Mouse (Mus musculus): Measurements from ENCODE around the gene C530008M17Rik. TPM values are rescaled to one million over a fixed set of nuclear protein-coding genes. Genes with fewer than 3 reads are reported as not detected.

Gene C530008M17Rik
- polyA plus RNA-seq (2015; fragmentation: Nextera tagmentation; extraction: Ambion mirVana): 15.7 and 16.5 TPM in 2 replicates

- H3K9ac ChIP-seq: peak within 1 kb of the TSS; percentile 88
- WGBS: 92% methylated on average over 2 of the region's 2 CpGs
- no peak for ATAC-seq
- H3K9me3 ChIP-seq: no peaks in the 10 kb centered on the region
- no peaks in the 10 kb centered on the region for H3K27me3 ChIP-seq (replicated peaks)
- no peaks in the 10 kb centered on the region for H3K4me1 ChIP-seq (replicated peaks)
- peak within 1 kb of the TSS; percentile 84 for H3K4me3 ChIP-seq (replicated peaks)
- no peaks in the 10 kb centered on the region for H3K36me3 ChIP-seq
- H3K4me2 ChIP-seq (replicated peaks): peak within 1 kb of the TSS; percentile 95
- H3K27ac ChIP-seq: 0 out of 2 replicates have a peak within 1 kb of the TSS, but pooled peaks have one; percentile 73
Observed at GRCm38 (mm10) chr5:76656212-76656611, at the start of gene C530008M17Rik. TSS of gene C530008M17Rik (plus strand) at chr5:76656512.

GRCm38 (mm10) chr5:76609702-76610370 lies 46.5 kb upstream of the C530008M17Rik start:
- Histone ChIP-seq H3K4me2 (replicated peaks) (no peak overlapping the region), H3K4me1 (replicated peaks) (no peaks in the 10 kb centered on the region), H3K4me3 (replicated peaks) (no peak overlapping the region), H3K9ac (no peak overlapping the region), H3K9me3 (no peaks in the 10 kb centered on the region), H3K27me3 (replicated peaks) (no peaks in the 10 kb centered on the region), H3K27ac (0 out of 2 replicates have a peak overlapping the region, but pooled peaks have one; percentile 32), H3K36me3 (peaks cover 15% of the 10 kb centered on the region)
- peak; percentile 97 for ATAC-seq
- WGBS: 78% methylated on average over 8 of the region's 8 CpGs

GRCm38 (mm10) chr5:76612867-76613499 lies 43.3 kb upstream of the C530008M17Rik start:
- no peak for ATAC-seq
- no peak overlapping the region for H3K27ac ChIP-seq
- 71% methylated on average over 6 of the region's 6 CpGs for WGBS
- H3K4me3 ChIP-seq (replicated peaks): no peak overlapping the region
- H3K4me2 ChIP-seq (replicated peaks): no peak overlapping the region
- H3K4me1 ChIP-seq (replicated peaks): no peaks in the 10 kb centered on the region
- no peaks in the 10 kb centered on the region for H3K9me3 ChIP-seq
- H3K27me3 ChIP-seq (replicated peaks): no peaks in the 10 kb centered on the region
- H3K36me3 ChIP-seq: peaks cover 15% of the 10 kb centered on the region
- H3K9ac ChIP-seq: no peak overlapping the region

GRCm38 (mm10) chr5:76615276-76615675 lies 41.0 kb upstream of the C530008M17Rik start:
- Histone ChIP-seq H3K9ac (no peak overlapping the region), H3K27ac (no peak overlapping the region), H3K9me3 (no peaks in the 10 kb centered on the region), H3K4me3 (replicated peaks) (no peak overlapping the region), H3K36me3 (peaks cover 24% of the 10 kb centered on the region), H3K4me1 (replicated peaks) (no peaks in the 10 kb centered on the region), H3K27me3 (replicated peaks) (no peaks in the 10 kb centered on the region), H3K4me2 (replicated peaks) (no peak overlapping the region)
- WGBS: 93% methylated on average over 8 of the region's 8 CpGs
- no peak for ATAC-seq

GRCm38 (mm10) chr5:76616196-76616747 lies 40.0 kb upstream of the C530008M17Rik start:
- Histone ChIP-seq H3K27ac (no peak overlapping the region), H3K4me2 (replicated peaks) (no peak overlapping the region), H3K4me1 (replicated peaks) (no peaks in the 10 kb centered on the region), H3K9ac (no peak overlapping the region), H3K9me3 (no peaks in the 10 kb centered on the region), H3K4me3 (replicated peaks) (no peak overlapping the region), H3K27me3 (replicated peaks) (no peaks in the 10 kb centered on the region), H3K36me3 (peaks cover 24% of the 10 kb centered on the region)
- no peak for ATAC-seq
- WGBS: 74% methylated on average over 2 of the region's 2 CpGs

- H3K4me1 ChIP-seq (replicated peaks): no peaks in the 10 kb centered on the region
- WGBS: 62% methylated on average over 7 of the region's 7 CpGs
- no peak for ATAC-seq
- no peak overlapping the region for H3K27ac ChIP-seq
- H3K4me2 ChIP-seq (replicated peaks): no peak overlapping the region
- peaks cover 20% of the 10 kb centered on the region for H3K36me3 ChIP-seq
- no peak overlapping the region for H3K9ac ChIP-seq
- no peak overlapping the region for H3K4me3 ChIP-seq (replicated peaks)
- H3K9me3 ChIP-seq: no peaks in the 10 kb centered on the region
- no peaks in the 10 kb centered on the region for H3K27me3 ChIP-seq (replicated peaks)
Observed at GRCm38 (mm10) chr5:76618750-76619149, 37.6 kb upstream of the C530008M17Rik start.

GRCm38 (mm10) chr5:76623759-76624158 lies 32.6 kb upstream of the C530008M17Rik start:
- Histone ChIP-seq H3K36me3 (peaks cover 12% of the 10 kb centered on the region; the same call in 1 of the 2 replicates), H3K27me3 (replicated peaks) (no peaks in the 10 kb centered on the region), H3K9ac (no peak overlapping the region), H3K4me1 (replicated peaks) (no peaks in the 10 kb centered on the region), H3K9me3 (no peaks in the 10 kb centered on the region), H3K4me3 (replicated peaks) (no peak overlapping the region), H3K4me2 (replicated peaks) (no peak overlapping the region), H3K27ac (no peak overlapping the region)
- no peak for ATAC-seq
- 94% methylated on average over 9 of the region's 9 CpGs for WGBS

GRCm38 (mm10) chr5:76627770-76628169 lies 28.5 kb upstream of the C530008M17Rik start:
- H3K4me3 ChIP-seq (replicated peaks): no peak overlapping the region
- H3K27ac ChIP-seq: no peak overlapping the region
- no peak overlapping the region for H3K4me2 ChIP-seq (replicated peaks)
- 62% methylated on average over 1 of the region's 1 CpGs for WGBS
- H3K36me3 ChIP-seq: peaks cover 4% of the 10 kb centered on the region; the same call in 1 of the 2 replicates
- no peaks in the 10 kb centered on the region for H3K27me3 ChIP-seq (replicated peaks)
- H3K9ac ChIP-seq: no peak overlapping the region
- no peaks in the 10 kb centered on the region for H3K4me1 ChIP-seq (replicated peaks)
- H3K9me3 ChIP-seq: no peaks in the 10 kb centered on the region
- ATAC-seq: no peak

- WGBS: 61% methylated on average over 10 of the region's 10 CpGs
- Histone ChIP-seq H3K4me2 (replicated peaks) (no peak overlapping the region), H3K27ac (no peak overlapping the region), H3K4me1 (replicated peaks) (no peaks in the 10 kb centered on the region), H3K9me3 (no peaks in the 10 kb centered on the region), H3K36me3 (peaks cover 9% of the 10 kb centered on the region), H3K9ac (no peak overlapping the region), H3K4me3 (replicated peaks) (no peak overlapping the region), H3K27me3 (replicated peaks) (no peaks in the 10 kb centered on the region)
- ATAC-seq: no peak
Observed at GRCm38 (mm10) chr5:76634012-76634411, 22.3 kb upstream of the C530008M17Rik start.

- Histone ChIP-seq H3K27me3 (replicated peaks) (no peaks in the 10 kb centered on the region), H3K4me2 (replicated peaks) (no peak overlapping the region), H3K9ac (no peak overlapping the region), H3K4me1 (replicated peaks) (no peaks in the 10 kb centered on the region), H3K36me3 (peaks cover 11% of the 10 kb centered on the region), H3K4me3 (replicated peaks) (no peak overlapping the region), H3K27ac (no peak overlapping the region), H3K9me3 (no peaks in the 10 kb centered on the region)
- no peak for ATAC-seq
- 80% methylated on average over 2 of the region's 2 CpGs for WGBS
Observed at GRCm38 (mm10) chr5:76635592-76635991, 20.7 kb upstream of the C530008M17Rik start.

GRCm38 (mm10) chr5:76642076-76642475 lies 14.2 kb upstream of the C530008M17Rik start:
- Histone ChIP-seq H3K4me3 (replicated peaks) (no peak overlapping the region), H3K9me3 (no peaks in the 10 kb centered on the region), H3K27me3 (replicated peaks) (no peaks in the 10 kb centered on the region), H3K4me1 (replicated peaks) (no peaks in the 10 kb centered on the region), H3K9ac (no peak overlapping the region), H3K4me2 (replicated peaks) (no peak overlapping the region), H3K27ac (no peak overlapping the region), H3K36me3 (0 out of 2 replicates have a peak, but pooled peaks cover 12% of the 10 kb centered on the region)
- ATAC-seq: no peak
- WGBS: 90% methylated on average over 4 of the region's 4 CpGs

GRCm38 (mm10) chr5:76644234-76644633 lies 12.1 kb upstream of the C530008M17Rik start:
- Histone ChIP-seq H3K4me1 (replicated peaks) (no peaks in the 10 kb centered on the region), H3K4me2 (replicated peaks) (no peak overlapping the region), H3K36me3 (0 out of 2 replicates have a peak, but pooled peaks cover 7% of the 10 kb centered on the region), H3K4me3 (replicated peaks) (no peak overlapping the region), H3K27ac (no peak overlapping the region), H3K27me3 (replicated peaks) (no peaks in the 10 kb centered on the region), H3K9ac (no peak overlapping the region), H3K9me3 (no peaks in the 10 kb centered on the region)
- WGBS: 89% methylated on average over 7 of the region's 7 CpGs
- ATAC-seq: no peak

Data from intestine, embryonic 15.5 days (tissue).